In the genomic region with DNA sequence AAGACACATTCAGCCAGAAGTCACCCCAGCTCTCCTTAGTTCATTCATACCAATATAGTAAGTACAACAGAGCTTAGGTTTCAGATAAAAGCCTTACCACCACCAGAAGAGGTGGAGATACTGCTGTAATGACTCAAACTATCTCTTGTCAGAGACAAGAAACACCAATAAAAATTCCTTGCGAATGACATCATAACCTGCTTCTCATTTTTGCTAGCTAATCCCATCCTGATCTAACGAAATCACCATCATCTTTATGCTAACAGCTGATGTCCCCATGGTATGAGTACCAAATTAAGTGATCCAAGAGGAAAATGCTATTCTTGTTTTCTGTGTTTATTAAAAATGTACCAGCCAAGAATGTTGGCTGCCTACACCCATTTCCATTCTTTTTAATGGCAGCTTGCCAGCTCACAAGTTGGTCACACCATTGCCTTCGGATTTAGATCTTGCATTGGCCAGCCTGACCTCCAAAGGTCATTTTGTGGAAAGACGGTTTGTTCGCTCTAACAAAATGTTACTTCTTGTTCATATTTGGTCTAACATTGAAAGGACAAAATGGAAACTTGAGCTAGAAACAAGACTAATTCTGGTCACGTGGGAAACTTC, we compare ENCODE assay signal across 11 mouse cellular contexts. TPM values are rescaled to one million over a fixed set of nuclear protein-coding genes. Genes with fewer than 3 reads are reported as not detected.
DNase-seq lines count a peak whose midpoint lies in the region; ATAC-seq and TF ChIP-seq lines count a peak whose summit lies in the region.
"Had no signal": no experiment of that assay in that cellular context is flagged by ENCODE, and none has a peak within 500 bp of the region (broad histone marks: within the 10 kb centered on the region; RNA-seq: fewer than 3 reads in every experiment).

No protein-coding gene starts in this region.

- H3K27ac ChIP-seq in heart, embryonic 12.5 days (ENCODE audit: poor library complexity, severe bottlenecking), result peak overlapping the region; percentile 97
- no peak overlapping the region for H3K27ac ChIP-seq in midbrain, embryonic 13.5 days
- H3K27ac ChIP-seq in midbrain, postnatal 0 days (ENCODE audit: low read depth, low read length), result no peak overlapping the region
- H3K27ac ChIP-seq in hindbrain, postnatal 0 days, result no peak overlapping the region
- H3K27ac ChIP-seq in liver, embryonic 11.5 days (ENCODE audit: low read depth, low read length), result no peak overlapping the region
- H3K27ac ChIP-seq: liver, embryonic 14.5 days had no signal

- peaks cover 32% of the 10 kb centered on the region for H3K4me1 ChIP-seq in heart, embryonic 12.5 days (replicated peaks)
- peaks cover 22% of the 10 kb centered on the region for H3K4me1 ChIP-seq in midbrain, embryonic 13.5 days (replicated peaks)
- H3K4me1 ChIP-seq in midbrain, postnatal 0 days (ENCODE audit: insufficient read depth, low read length), result no peaks in the 10 kb centered on the region; the same call in 1 of the 2 replicates
- peaks cover 4% of the 10 kb centered on the region for H3K4me1 ChIP-seq in hindbrain, postnatal 0 days (ENCODE audit: insufficient read depth, low read length)
- H3K4me1 ChIP-seq in liver, embryonic 11.5 days (replicated peaks; ENCODE audit: control insufficient read depth, insufficient read depth, low read length), result no peaks in the 10 kb centered on the region

- no peak overlapping the region for H3K4me3 ChIP-seq in heart, embryonic 12.5 days
- no peak overlapping the region for H3K4me3 ChIP-seq in midbrain, embryonic 13.5 days (replicated peaks)
- no peak overlapping the region for H3K4me3 ChIP-seq in midbrain, postnatal 0 days (ENCODE audit: low read depth, low read length)
- H3K4me3 ChIP-seq in hindbrain, postnatal 0 days (ENCODE audit: low read length), result no peak overlapping the region
- H3K4me3 ChIP-seq in myocyte, result no peak overlapping the region
- no peak overlapping the region for H3K4me3 ChIP-seq in liver, embryonic 11.5 days (ENCODE audit: low read depth, low read length)

- no peak for ATAC-seq in heart, embryonic 12.5 days (ENCODE audit: insufficient number of reproducible peaks, low FRiP score)
- no peak for ATAC-seq in midbrain, embryonic 13.5 days
- no peak for ATAC-seq in midbrain, postnatal 0 days (ENCODE audit: low FRiP score)
- no peak for ATAC-seq in hindbrain, postnatal 0 days
- ATAC-seq in liver, embryonic 11.5 days (replicated peaks; ENCODE audit: low FRiP score), result no peak
- ATAC-seq: intestine, embryonic 15.5 days had no signal

- intact Hi-C loops in heart, postnatal 25 days (cut with DNase I), result loop anchor here (2.0 to 5.0 kb wide), 2 partner anchors 66 to 93 kb away; no protein-coding TSS in a partner anchor

- H3K36me3 ChIP-seq in heart, embryonic 12.5 days, result no peaks in the 10 kb centered on the region
- H3K36me3 ChIP-seq in midbrain, embryonic 13.5 days, result no peaks in the 10 kb centered on the region
- H3K36me3 ChIP-seq in midbrain, postnatal 0 days (ENCODE audit: insufficient read depth, low read length), result no peaks in the 10 kb centered on the region
- H3K36me3 ChIP-seq in hindbrain, postnatal 0 days (ENCODE audit: insufficient read depth, low read length), result no peaks in the 10 kb centered on the region
- H3K36me3 ChIP-seq in myocyte (ENCODE audit: control insufficient read depth, insufficient read depth), result no peaks in the 10 kb centered on the region
- H3K36me3 ChIP-seq in liver, embryonic 11.5 days (ENCODE audit: control insufficient read depth, insufficient read depth, low read length), result no peaks in the 10 kb centered on the region
- H3K36me3 ChIP-seq: intestine, embryonic 15.5 days had no signal

- no peak overlapping the region for H3K9ac ChIP-seq in heart, embryonic 12.5 days
- H3K9ac ChIP-seq in midbrain, embryonic 13.5 days (replicated peaks), result no peak overlapping the region
- H3K9ac ChIP-seq in midbrain, postnatal 0 days (replicated peaks; ENCODE audit: low read length, poor library complexity, severe bottlenecking), result no peak overlapping the region
- no peak overlapping the region for H3K9ac ChIP-seq in hindbrain, postnatal 0 days (replicated peaks; ENCODE audit: low read length)
- H3K9ac ChIP-seq in liver, embryonic 11.5 days (ENCODE audit: low read depth, low read length), result no peak overlapping the region
- H3K9ac ChIP-seq: intestine, embryonic 15.5 days; liver, embryonic 14.5 days had no signal

- H3K4me2 ChIP-seq in heart, embryonic 12.5 days, result no peak overlapping the region
- 0 out of 2 replicates have a peak overlapping the region, but pooled peaks have one; percentile 70 for H3K4me2 ChIP-seq in midbrain, embryonic 13.5 days (replicated peaks)
- no peak overlapping the region for H3K4me2 ChIP-seq in midbrain, postnatal 0 days (ENCODE audit: low read depth, low read length, poor library complexity, severe bottlenecking)
- peak overlapping the region; percentile 72; the same call in 1 of the 2 replicates for H3K4me2 ChIP-seq in hindbrain, postnatal 0 days (ENCODE audit: low read depth, low read length)
- H3K4me2 ChIP-seq in myocyte (ENCODE audit: low read depth), result peak overlapping the region; percentile 87
- no peak overlapping the region for H3K4me2 ChIP-seq in liver, embryonic 11.5 days
- H3K4me2 ChIP-seq: intestine, embryonic 15.5 days had no signal

- DNase-seq in heart, postnatal 25 days (ENCODE audit: low spot score), result no peak
- DNase-seq in midbrain, postnatal 0 days (ENCODE audit: low spot score), result no peak
- peak; percentile 9 for DNase-seq in hindbrain, postnatal 0 days (ENCODE audit: low spot score)
- no peak for DNase-seq in liver, embryonic 11.5 days (ENCODE audit: low spot score)
- DNase-seq in frontal cortex, postnatal 25 days (ENCODE audit: low spot score in 2 of 2), result no peak
- DNase-seq: thymus, postnatal 14 days had no signal

- 61% methylated on average over 6 of the region's 6 CpGs for WGBS in heart, embryonic 12.5 days
- WGBS in midbrain, embryonic 13.5 days, result 85% methylated on average over 6 of the region's 6 CpGs
- 82% methylated on average over 6 of the region's 6 CpGs for WGBS in midbrain, postnatal 0 days
- 63% methylated on average over 6 of the region's 6 CpGs for WGBS in hindbrain, postnatal 0 days
- 75% methylated on average over 6 of the region's 6 CpGs for WGBS in liver, embryonic 11.5 days

- no peak for TF ChIP-seq POLR2A in myocyte (IDR thresholded peaks at IDR 0.05; ENCODE audit: insufficient read length, low read depth)

- no peaks in the 10 kb centered on the region for H3K9me3 ChIP-seq in heart, embryonic 12.5 days (replicated peaks)
- H3K9me3 ChIP-seq in midbrain, embryonic 13.5 days, result no peaks in the 10 kb centered on the region
- no peaks in the 10 kb centered on the region for H3K9me3 ChIP-seq in midbrain, postnatal 0 days (ENCODE audit: low read length)
- H3K9me3 ChIP-seq in hindbrain, postnatal 0 days (ENCODE audit: low read length), result no peaks in the 10 kb centered on the region
- H3K9me3 ChIP-seq in liver, embryonic 11.5 days (ENCODE audit: control insufficient read depth, low read length), result no peaks in the 10 kb centered on the region
- H3K9me3 ChIP-seq: intestine, embryonic 15.5 days had no signal

- H3K79me2 ChIP-seq in myocyte (ENCODE audit: control insufficient read depth, insufficient read depth), result peaks cover 23% of the 10 kb centered on the region

- TF ChIP-seq CTCF in midbrain, postnatal 0 days (IDR thresholded peaks at IDR 0.05), result no peak
- no peak for TF ChIP-seq CTCF in hindbrain, postnatal 0 days (IDR thresholded peaks at IDR 0.05; ENCODE audit: low read depth)

- no peaks in the 10 kb centered on the region for H3K27me3 ChIP-seq in heart, embryonic 12.5 days (replicated peaks)
- H3K27me3 ChIP-seq in midbrain, embryonic 13.5 days, result no peaks in the 10 kb centered on the region
- H3K27me3 ChIP-seq in midbrain, postnatal 0 days (ENCODE audit: insufficient read depth, low read length), result no peaks in the 10 kb centered on the region
- H3K27me3 ChIP-seq in hindbrain, postnatal 0 days (ENCODE audit: insufficient read depth, low read length), result no peaks in the 10 kb centered on the region
- no peaks in the 10 kb centered on the region for H3K27me3 ChIP-seq in myocyte (ENCODE audit: control insufficient read depth, insufficient read depth, insufficient read length)
- H3K27me3 ChIP-seq in liver, embryonic 11.5 days (replicated peaks; ENCODE audit: control insufficient read depth, insufficient read depth, low read length), result peaks cover 44% of the 10 kb centered on the region
- H3K27me3 ChIP-seq: intestine, embryonic 15.5 days had no signal

- no peak overlapping the region for H3ac ChIP-seq in myocyte (ENCODE audit: control insufficient read depth, insufficient read length)

TF ChIP-seq in myocyte, 11 proteins besides CTCF, POLR2A, EP300 and RAD21:
- no peak for TF ChIP-seq MYOD1 (IDR thresholded peaks at IDR 0.05; ENCODE audit: control insufficient read depth in 1 of 3, insufficient read length in 2 of 3, low read depth in 2 of 3)
- TF ChIP-seq MYOG (IDR thresholded peaks at IDR 0.05; ENCODE audit: control insufficient read depth in 1 of 3, insufficient read depth in 1 of 3, insufficient read length in 2 of 3, low read depth in 2 of 3), result peak in 1 of 3 experiments; percentile 38
- 0 out of 2 replicates have a peak, but pooled peaks have one; percentile 6 for TF ChIP-seq CEBPB (IDR thresholded peaks at IDR 0.05; ENCODE audit: insufficient read depth, poor library complexity, severe bottlenecking)

RNA-seq across cellular contexts. Expression of a gene that starts 2.0 kb away (rescaled TPM):
- 22.7 and 24.4 TPM in 2 replicates for polyA plus RNA-seq in heart, embryonic 12.5 days (2016; fragmentation: Nextera tagmentation; extraction: Ambion mirVana)
- total RNA-seq in heart, postnatal 25 days (2021), result 100 to 1,000 TPM; 106 to 109 TPM
- 36.3 and 37.9 TPM in 2 replicates for polyA plus RNA-seq in midbrain, embryonic 13.5 days (2015; fragmentation: Nextera tagmentation; extraction: Ambion mirVana)
- 78.0 and 84.2 TPM in 2 replicates for total RNA-seq in midbrain, postnatal 0 days (2014; rRNA removed)
- 16.8 and 23.0 TPM in 2 replicates for polyA plus RNA-seq in midbrain, postnatal 0 days (2015; fragmentation: Nextera tagmentation; extraction: Ambion mirVana)
- total RNA-seq in hindbrain, postnatal 0 days (2014; rRNA removed), result 65.6 and 73.2 TPM in 2 replicates
- polyA plus RNA-seq in hindbrain, postnatal 0 days (2015; fragmentation: Nextera tagmentation; extraction: Ambion mirVana), result 20.7 and 23.3 TPM in 2 replicates
- 72.9 TPM for polyA plus RNA-seq in myocyte (2012; fragmentation: generic; extraction: Trizol)
- 6.4 and 7.6 TPM in 2 replicates for polyA plus RNA-seq in liver, embryonic 11.5 days (2014; fragmentation: Nextera tagmentation; extraction: Ambion mirVana)

Comparison
In these comparisons a context has a peak if more than half of its experiments do, and no peak if none do; other contexts are left out.
1. H3K4me2 ChIP-seq: peak in midbrain, embryonic 13.5 days (single experiment), hindbrain, postnatal 0 days (single experiment) and myocyte (single experiment); none in heart, embryonic 12.5 days (single experiment), midbrain, postnatal 0 days (single experiment) and liver, embryonic 11.5 days (single experiment).